Comparison of ENCODE assay signal across 8 mouse cellular contexts in genomic region chr14:12823781-12824180, GRCm38 (mm10). TPM values are rescaled to one million over a fixed set of nuclear protein-coding genes. Genes with fewer than 3 reads are reported as not detected.
DNase-seq lines count a peak whose midpoint lies in the region; ATAC-seq and TF ChIP-seq lines count a peak whose summit lies in the region.

No protein-coding gene starts in this region.

- no peaks in the 10 kb centered on the region for H3K9me3 ChIP-seq in stomach, postnatal 0 days (ENCODE audit: control insufficient read depth, low read length)

- H3K4me3 ChIP-seq in stomach, postnatal 0 days (ENCODE audit: low read depth, low read length): no peak overlapping the region

- no peaks in the 10 kb centered on the region for H3K36me3 ChIP-seq in stomach, postnatal 0 days (ENCODE audit: control insufficient read depth, insufficient read depth, low read length)

- no peak overlapping the region for H3K9ac ChIP-seq in stomach, postnatal 0 days (ENCODE audit: low read length)

- WGBS in stomach, postnatal 0 days: 10% methylated on average over 6 of the region's 6 CpGs

- TF ChIP-seq CTCF in stomach, postnatal 0 days (IDR thresholded peaks at IDR 0.05; ENCODE audit: low read depth): no peak

- H3K27me3 ChIP-seq in stomach, postnatal 0 days (ENCODE audit: control insufficient read depth, insufficient read depth, low read length): no peaks in the 10 kb centered on the region

- no peak overlapping the region for H3K27ac ChIP-seq in stomach, postnatal 0 days (replicated peaks)

- no peak for TF ChIP-seq EP300 in stomach, postnatal 0 days (optimal IDR thresholded peaks at IDR 0.05)

- no peak; the same call in 1 of the 2 replicates for ATAC-seq in stomach, postnatal 0 days (ENCODE audit: low FRiP score, low TSS enrichment)

- H3K4me1 ChIP-seq in stomach, postnatal 0 days (replicated peaks; ENCODE audit: control insufficient read depth, insufficient read depth): no peaks in the 10 kb centered on the region

- DNase-seq in cerebellum, adult 11-12 months: peak; percentile 13
- no peak for DNase-seq in cerebellum, postnatal 4 days (ENCODE audit: low spot score in 2 of 2)
- DNase-seq in ovary, postnatal 10 days (ENCODE audit: low spot score): peak; percentile 2
- no peak for DNase-seq in ovary, adult 18-20 months (ENCODE audit: low spot score)
- DNase-seq in hindlimb bud, embryonic 11.5 days (ENCODE audit: extremely low spot score, low read depth, low spot score): peak; percentile 66
- DNase-seq in stomach, postnatal 0 days (ENCODE audit: low spot score): peak; percentile 59
- DNase-seq in layer of hippocampus, postnatal 14 days (ENCODE audit: low spot score in 2 of 2): no peak
- no peak for DNase-seq in right cerebral cortex, postnatal 14 days

- H3K4me2 ChIP-seq in stomach, postnatal 0 days (replicated peaks; ENCODE audit: low read depth): no peak overlapping the region

RNA-seq across cellular contexts. Expression of gene Cadps, which starts 0.9 kb away (rescaled TPM):
- 1.0 and 1.5 TPM in 2 replicates for polyA plus RNA-seq in stomach, postnatal 0 days (2015; fragmentation: Nextera tagmentation; extraction: Ambion mirVana)
- total RNA-seq in layer of hippocampus, postnatal 14 days (2021): 100 to 1,000 TPM; 254 to 263 TPM

Comparison
In these comparisons a context has a peak if more than half of its experiments do, and no peak if none do; other contexts are left out.
1. DNase-seq: peak in cerebellum, adult 11-12 months (single experiment), ovary, postnatal 10 days (single experiment), hindlimb bud, embryonic 11.5 days (single experiment) and stomach, postnatal 0 days (single experiment); none in cerebellum, postnatal 4 days (0 of 2), ovary, adult 18-20 months (single experiment), layer of hippocampus, postnatal 14 days (0 of 2) and right cerebral cortex, postnatal 14 days (single experiment).